Mouse (Mus musculus): ENCODE data around the gene Cish. TPM values are rescaled to one million over a fixed set of nuclear protein-coding genes. Genes with fewer than 3 reads are reported as not detected.

Cish gene
- polyA plus RNA-seq, 1 experiment from 2014 or later: 16.5 TPM

DNA sequence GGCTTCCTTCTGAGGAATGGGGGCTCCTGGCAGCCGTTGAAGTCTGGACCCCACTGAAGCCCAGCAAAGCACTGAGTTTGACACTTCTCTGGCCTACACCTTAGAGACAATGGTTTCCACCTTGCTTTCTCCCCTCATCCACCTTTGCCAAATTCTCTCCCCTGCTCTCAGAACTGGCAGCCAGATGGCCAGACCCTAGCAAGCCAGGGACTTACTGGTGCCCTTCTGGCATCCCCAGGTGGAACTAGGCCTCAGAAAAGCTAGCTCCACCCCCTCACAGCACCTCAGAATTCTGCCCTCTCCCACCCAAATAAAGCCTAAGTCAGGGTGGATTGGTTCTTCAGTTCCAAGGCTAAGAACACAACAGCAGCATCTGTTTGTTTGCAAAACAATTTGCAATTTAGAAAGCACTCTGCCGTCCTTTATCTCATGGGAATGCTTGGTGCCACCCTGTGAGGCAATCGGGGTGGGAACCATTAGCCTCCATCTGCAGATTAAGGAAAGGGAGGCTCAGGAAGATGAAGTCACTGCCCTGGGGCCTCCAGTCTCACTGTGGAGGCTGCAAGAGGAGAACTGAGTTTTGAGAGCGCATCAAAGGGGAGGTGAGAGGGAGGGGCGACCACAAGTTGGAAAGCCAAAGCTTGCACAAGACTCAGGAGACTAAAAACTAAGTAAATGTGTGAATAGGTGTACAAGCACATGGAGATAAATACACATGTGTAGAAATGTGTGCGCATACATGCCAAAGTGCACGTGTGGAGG, 24.5 kb upstream of the Cish start:
- no peaks in the 10 kb centered on the region; the same call in 1 of the 2 replicates for H3K4me1 ChIP-seq (ENCODE audit: control insufficient read depth, insufficient read depth, low read length)
- 72% methylated on average over 7 of the region's 7 CpGs for WGBS
- H3K27me3 ChIP-seq (ENCODE audit: control insufficient read depth, insufficient read depth, low read length): no peaks in the 10 kb centered on the region

GRCm38 (mm10) chr9:107272284-107272683, 23.5 kb upstream of the Cish start:
- Histone ChIP-seq H3K9ac (ENCODE audit: low read length) (no peak overlapping the region), H3K9me3 (replicated peaks; ENCODE audit: control insufficient read depth, low read length) (no peaks in the 10 kb centered on the region), H3K4me3 (replicated peaks; ENCODE audit: low read length) (no peak overlapping the region), H3K4me2 (ENCODE audit: low read depth, low read length) (no peak overlapping the region), H3K27me3 (ENCODE audit: control insufficient read depth, insufficient read depth, low read length) (no peaks in the 10 kb centered on the region), H3K27ac (ENCODE audit: low read length) (no peak overlapping the region), H3K4me1 (ENCODE audit: control insufficient read depth, insufficient read depth, low read length) (no peaks in the 10 kb centered on the region; the same call in 1 of the 2 replicates), H3K36me3 (ENCODE audit: control insufficient read depth, insufficient read depth, low read length) (no peaks in the 10 kb centered on the region)
- WGBS: 51% methylated on average over 4 of the region's 4 CpGs
- no peak for ATAC-seq (ENCODE audit: insufficient read depth, low FRiP score)

More for the DNA sequence above, 24.5 kb upstream of the Cish start:
- H3K36me3 ChIP-seq (ENCODE audit: control insufficient read depth, insufficient read depth, low read length): no peaks in the 10 kb centered on the region
- H3K27ac ChIP-seq (ENCODE audit: low read length): no peak overlapping the region
- no peak overlapping the region for H3K4me2 ChIP-seq (ENCODE audit: low read depth, low read length)
- no peaks in the 10 kb centered on the region for H3K9me3 ChIP-seq (replicated peaks; ENCODE audit: control insufficient read depth, low read length)
- H3K9ac ChIP-seq (ENCODE audit: low read length): no peak overlapping the region
- ATAC-seq (ENCODE audit: insufficient read depth, low FRiP score): no peak
- no peak overlapping the region for H3K4me3 ChIP-seq (replicated peaks; ENCODE audit: low read length)

GRCm38 (mm10) chr9:107273184-107273583, 22.6 kb upstream of the Cish start:
- Histone ChIP-seq H3K4me2 (ENCODE audit: low read depth, low read length) (no peak overlapping the region), H3K9me3 (replicated peaks; ENCODE audit: control insufficient read depth, low read length) (no peaks in the 10 kb centered on the region), H3K27ac (ENCODE audit: low read length) (no peak overlapping the region), H3K4me3 (replicated peaks; ENCODE audit: low read length) (no peak overlapping the region), H3K9ac (ENCODE audit: low read length) (no peak overlapping the region), H3K4me1 (ENCODE audit: control insufficient read depth, insufficient read depth, low read length) (peaks cover under 1% of the 10 kb centered on the region), H3K36me3 (ENCODE audit: control insufficient read depth, insufficient read depth, low read length) (no peaks in the 10 kb centered on the region), H3K27me3 (ENCODE audit: control insufficient read depth, insufficient read depth, low read length) (no peaks in the 10 kb centered on the region)
- no peak for ATAC-seq (ENCODE audit: insufficient read depth, low FRiP score)
- WGBS: 72% methylated on average over 10 of the region's 10 CpGs

DNA sequence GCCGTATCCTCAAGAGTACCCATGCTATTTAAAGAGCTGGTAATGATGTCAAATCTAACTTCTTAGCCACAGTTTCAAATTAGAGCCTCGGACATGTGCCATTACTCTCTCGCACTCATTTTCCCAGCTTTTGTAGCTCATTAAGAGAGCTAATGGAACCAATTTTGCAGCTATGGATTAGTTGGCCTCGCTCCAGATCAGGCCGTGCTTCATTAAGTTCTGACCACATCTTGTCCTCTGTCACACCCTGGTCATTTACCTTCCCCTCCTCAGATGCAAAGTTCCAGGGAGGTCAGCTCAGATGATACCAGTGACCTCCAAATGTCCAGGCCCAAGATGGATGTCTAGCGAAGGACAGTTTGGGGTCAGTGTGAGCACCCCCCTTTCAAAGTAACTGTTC, 21.1 kb upstream of the Cish start:
- H3K27me3 ChIP-seq (ENCODE audit: control insufficient read depth, insufficient read depth, low read length): no peaks in the 10 kb centered on the region
- no peaks in the 10 kb centered on the region for H3K36me3 ChIP-seq (ENCODE audit: control insufficient read depth, insufficient read depth, low read length)
- ATAC-seq (ENCODE audit: insufficient read depth, low FRiP score): no peak
- no peak overlapping the region for H3K9ac ChIP-seq (ENCODE audit: low read length)
- H3K4me3 ChIP-seq (replicated peaks; ENCODE audit: low read length): no peak overlapping the region
- no peaks in the 10 kb centered on the region for H3K9me3 ChIP-seq (replicated peaks; ENCODE audit: control insufficient read depth, low read length)
- H3K4me2 ChIP-seq (ENCODE audit: low read depth, low read length): no peak overlapping the region
- WGBS: 84% methylated on average over 6 of the region's 6 CpGs
- peaks cover 15% of the 10 kb centered on the region for H3K4me1 ChIP-seq (ENCODE audit: control insufficient read depth, insufficient read depth, low read length)
- no peak overlapping the region for H3K27ac ChIP-seq (ENCODE audit: low read length)

- Histone ChIP-seq H3K27me3 (ENCODE audit: control insufficient read depth, insufficient read depth, low read length) (no peaks in the 10 kb centered on the region), H3K4me2 (ENCODE audit: low read depth, low read length) (no peak overlapping the region), H3K4me3 (replicated peaks; ENCODE audit: low read length) (no peak overlapping the region), H3K9me3 (replicated peaks; ENCODE audit: control insufficient read depth, low read length) (no peaks in the 10 kb centered on the region), H3K9ac (ENCODE audit: low read length) (no peak overlapping the region), H3K4me1 (ENCODE audit: control insufficient read depth, insufficient read depth, low read length) (peaks cover 25% of the 10 kb centered on the region), H3K36me3 (ENCODE audit: control insufficient read depth, insufficient read depth, low read length) (no peaks in the 10 kb centered on the region), H3K27ac (ENCODE audit: low read length) (no peak overlapping the region)
- no peak for ATAC-seq (ENCODE audit: insufficient read depth, low FRiP score)
- 84% methylated on average over 5 of the region's 5 CpGs for WGBS
Observed at GRCm38 (mm10) chr9:107275710-107276109, 20.1 kb upstream of the Cish start.

- Histone ChIP-seq H3K4me2 (ENCODE audit: low read depth, low read length) (no peak overlapping the region), H3K9me3 (replicated peaks; ENCODE audit: control insufficient read depth, low read length) (no peaks in the 10 kb centered on the region), H3K27ac (ENCODE audit: low read length) (no peak overlapping the region), H3K9ac (ENCODE audit: low read length) (no peak overlapping the region), H3K4me1 (ENCODE audit: control insufficient read depth, insufficient read depth, low read length) (peaks cover 25% of the 10 kb centered on the region), H3K36me3 (ENCODE audit: control insufficient read depth, insufficient read depth, low read length) (no peaks in the 10 kb centered on the region), H3K4me3 (replicated peaks; ENCODE audit: low read length) (no peak overlapping the region), H3K27me3 (ENCODE audit: control insufficient read depth, insufficient read depth, low read length) (no peaks in the 10 kb centered on the region)
- ATAC-seq (ENCODE audit: insufficient read depth, low FRiP score): no peak
- 77% methylated on average over 7 of the region's 7 CpGs for WGBS
Observed at GRCm38 (mm10) chr9:107277603-107278002, 18.2 kb upstream of the Cish start.

GRCm38 (mm10) chr9:107278126-107278525, 17.7 kb upstream of the Cish start:
- WGBS: 56% methylated on average over 4 of the region's 4 CpGs
- no peak for ATAC-seq (ENCODE audit: insufficient read depth, low FRiP score)
- H3K36me3 ChIP-seq (ENCODE audit: control insufficient read depth, insufficient read depth, low read length): no peaks in the 10 kb centered on the region
- peaks cover 25% of the 10 kb centered on the region for H3K4me1 ChIP-seq (ENCODE audit: control insufficient read depth, insufficient read depth, low read length)
- no peak overlapping the region for H3K9ac ChIP-seq (ENCODE audit: low read length)
- H3K9me3 ChIP-seq (replicated peaks; ENCODE audit: control insufficient read depth, low read length): no peaks in the 10 kb centered on the region
- H3K27me3 ChIP-seq (ENCODE audit: control insufficient read depth, insufficient read depth, low read length): no peaks in the 10 kb centered on the region
- H3K27ac ChIP-seq (ENCODE audit: low read length): no peak overlapping the region
- no peak overlapping the region for H3K4me2 ChIP-seq (ENCODE audit: low read depth, low read length)
- H3K4me3 ChIP-seq (replicated peaks; ENCODE audit: low read length): no peak overlapping the region

GRCm38 (mm10) chr9:107278527-107279377, 17.1 kb upstream of the Cish start:
- peak overlapping the region; percentile 36; the same call in 1 of the 2 replicates for H3K4me2 ChIP-seq (ENCODE audit: low read depth, low read length)
- WGBS: 48% methylated on average over 8 of the region's 8 CpGs
- H3K36me3 ChIP-seq (ENCODE audit: control insufficient read depth, insufficient read depth, low read length): no peaks in the 10 kb centered on the region
- ATAC-seq (ENCODE audit: insufficient read depth, low FRiP score): peak; percentile 65
- H3K27me3 ChIP-seq (ENCODE audit: control insufficient read depth, insufficient read depth, low read length): no peaks in the 10 kb centered on the region
- peaks cover 25% of the 10 kb centered on the region for H3K4me1 ChIP-seq (ENCODE audit: control insufficient read depth, insufficient read depth, low read length)
- peak overlapping the region; percentile 94 for H3K27ac ChIP-seq (ENCODE audit: low read length)
- no peak overlapping the region for H3K4me3 ChIP-seq (replicated peaks; ENCODE audit: low read length)
- no peak overlapping the region for H3K9ac ChIP-seq (ENCODE audit: low read length)
- H3K9me3 ChIP-seq (replicated peaks; ENCODE audit: control insufficient read depth, low read length): no peaks in the 10 kb centered on the region
